Mouse (Mus musculus): ENCODE data around the gene Gm48551. TPM values are rescaled to one million over a fixed set of nuclear protein-coding genes. Genes with fewer than 3 reads are reported as not detected.

The Gm48551 gene
- polyA plus RNA-seq, 1 experiment = 3.7 TPM

DNA sequence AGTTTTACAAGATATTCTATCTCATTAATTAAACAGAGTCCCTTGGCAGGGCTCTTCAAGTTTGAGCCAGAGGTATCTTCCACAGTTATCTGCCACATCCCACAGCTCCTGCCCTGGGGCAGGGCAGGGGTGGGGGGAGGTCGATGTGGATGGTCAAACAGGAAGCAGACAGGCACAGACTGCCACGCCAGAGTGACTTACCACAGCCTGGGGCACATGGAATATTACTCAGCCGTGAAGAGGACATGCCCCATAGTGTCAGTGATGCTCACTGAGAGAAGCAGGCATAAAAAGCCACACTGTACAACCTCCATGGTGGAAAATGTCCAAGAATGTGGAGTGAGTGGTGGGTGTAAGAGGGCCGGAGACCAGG lies 39.1 kb upstream of the Gm48551 start:
- H3K4me3 ChIP-seq (replicated peaks; ENCODE audit: extremely low read depth, low read depth, low read length) = no peak overlapping the region
- 76% methylated on average over 4 of the region's 4 CpGs for WGBS
- peaks cover 11% of the 10 kb centered on the region for H3K4me1 ChIP-seq (ENCODE audit: control insufficient read depth, insufficient read depth, low read length)
- no peak for DNase-seq
- TF ChIP-seq POLR2A (IDR thresholded peaks at IDR 0.05; ENCODE audit: borderline replicate concordance, extremely low read depth, low read depth, low read length) (no peak), CTCF (IDR thresholded peaks at IDR 0.05; ENCODE audit: insufficient read depth, low read length) (no peak)

DNA sequence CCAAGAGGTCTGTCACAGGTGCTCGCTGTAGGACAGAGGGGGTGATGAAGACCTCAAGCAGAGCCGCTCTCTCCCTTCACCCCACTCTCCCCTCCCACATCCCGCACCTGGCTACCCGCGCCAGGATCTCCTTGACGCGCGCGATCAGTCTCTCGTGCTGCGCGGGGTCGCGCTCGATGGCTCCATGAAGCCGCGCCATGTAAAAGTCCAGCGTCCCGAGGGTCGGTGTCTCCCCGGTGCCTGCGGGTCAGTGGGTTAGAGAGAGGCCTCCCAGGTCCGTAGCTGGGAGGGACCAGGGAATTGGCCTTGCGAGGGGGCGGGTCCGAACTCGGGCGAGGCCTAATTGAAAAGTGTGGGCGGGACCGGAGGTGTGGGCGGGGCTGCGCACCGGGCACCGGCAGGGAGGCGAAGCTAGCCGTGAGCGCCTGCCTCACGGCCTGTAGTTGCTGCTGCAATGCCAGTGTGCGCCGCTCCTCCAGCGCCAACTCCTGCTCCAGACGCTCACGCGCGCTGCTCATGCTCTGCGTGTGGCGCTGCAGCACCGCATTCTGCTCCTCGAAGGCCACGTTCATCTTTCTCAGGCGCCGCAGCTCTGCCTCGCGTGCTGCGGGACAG lies 37.7 kb upstream of the Gm48551 start:
- peak overlapping the region; percentile 11 for H3K4me3 ChIP-seq (replicated peaks; ENCODE audit: extremely low read depth, low read depth, low read length)
- H3K4me1 ChIP-seq (ENCODE audit: control insufficient read depth, insufficient read depth, low read length) = peaks cover 11% of the 10 kb centered on the region
- TF ChIP-seq CTCF (IDR thresholded peaks at IDR 0.05; ENCODE audit: insufficient read depth, low read length) (no peak), POLR2A (IDR thresholded peaks at IDR 0.05; ENCODE audit: borderline replicate concordance, extremely low read depth, low read depth, low read length) (no peak; the same call in 1 of the 2 replicates)
- 42% methylated on average over 55 of the region's 55 CpGs for WGBS
- peak; percentile 63 for DNase-seq

DNA sequence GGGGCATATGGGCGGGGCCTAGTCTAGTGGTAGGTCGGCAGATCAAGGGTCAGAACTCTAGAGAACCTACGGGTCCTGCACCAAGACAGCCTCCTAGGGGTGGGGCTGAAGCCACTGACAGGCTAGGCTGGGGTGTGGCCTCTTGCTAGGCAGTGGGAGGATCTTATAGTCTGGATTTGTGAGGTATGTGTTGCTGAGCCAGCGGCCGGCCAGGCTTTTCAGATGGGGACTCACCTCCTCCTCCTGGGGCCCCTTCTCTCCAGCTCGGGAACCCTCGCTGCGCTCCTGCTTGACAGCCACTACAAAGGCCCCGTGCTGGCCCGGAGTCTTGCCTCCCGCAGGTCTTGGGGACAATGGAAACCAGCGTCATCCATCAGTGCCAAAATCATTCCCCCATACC lies 35.1 kb upstream of the Gm48551 start:
- peak overlapping the region; percentile 86 for H3K4me3 ChIP-seq (replicated peaks; ENCODE audit: extremely low read depth, low read depth, low read length)
- no peak for DNase-seq
- no peak for TF ChIP-seq POLR2A (IDR thresholded peaks at IDR 0.05; ENCODE audit: borderline replicate concordance, extremely low read depth, low read depth, low read length)
- no peak for TF ChIP-seq CTCF (IDR thresholded peaks at IDR 0.05; ENCODE audit: insufficient read depth, low read length)
- peaks cover 11% of the 10 kb centered on the region for H3K4me1 ChIP-seq (ENCODE audit: control insufficient read depth, insufficient read depth, low read length)
- WGBS = 10% methylated on average over 12 of the region's 12 CpGs

- WGBS = under 1% methylated on average over 29 of the region's 29 CpGs
- peak overlapping the region; percentile 86 for H3K4me3 ChIP-seq (replicated peaks; ENCODE audit: extremely low read depth, low read depth, low read length)
- TF ChIP-seq CTCF (IDR thresholded peaks at IDR 0.05; ENCODE audit: insufficient read depth, low read length) = no peak
- TF ChIP-seq POLR2A (IDR thresholded peaks at IDR 0.05; ENCODE audit: borderline replicate concordance, extremely low read depth, low read depth, low read length) = no peak
- DNase-seq = no peak
- peaks cover 11% of the 10 kb centered on the region for H3K4me1 ChIP-seq (ENCODE audit: control insufficient read depth, insufficient read depth, low read length)
These were observed 34.3 kb upstream of the Gm48551 start for GRCm38 (mm10) chr10:81349961-81350350.

- peak; percentile 46; the same call in 1 of the 2 replicates for TF ChIP-seq POLR2A (IDR thresholded peaks at IDR 0.05; ENCODE audit: borderline replicate concordance, extremely low read depth, low read depth, low read length)
- peak; percentile 79 for TF ChIP-seq CTCF (IDR thresholded peaks at IDR 0.05; ENCODE audit: insufficient read depth, low read length)
- WGBS = under 1% methylated on average over 54 of the region's 54 CpGs
- Histone ChIP-seq H3K4me1 (ENCODE audit: control insufficient read depth, insufficient read depth, low read length) (peaks cover 11% of the 10 kb centered on the region), H3K4me3 (replicated peaks; ENCODE audit: extremely low read depth, low read depth, low read length) (peak within 1 kb of the TSS; percentile 86)
- peak; percentile 98 for DNase-seq
These were observed 33.8 kb upstream of the Gm48551 start, which contains the start of gene Hmg20b for GRCm38 (mm10) chr10:81350351-81351063. Gene Hmg20b, minus strand, starts transcription at chr10:81350480.

DNA sequence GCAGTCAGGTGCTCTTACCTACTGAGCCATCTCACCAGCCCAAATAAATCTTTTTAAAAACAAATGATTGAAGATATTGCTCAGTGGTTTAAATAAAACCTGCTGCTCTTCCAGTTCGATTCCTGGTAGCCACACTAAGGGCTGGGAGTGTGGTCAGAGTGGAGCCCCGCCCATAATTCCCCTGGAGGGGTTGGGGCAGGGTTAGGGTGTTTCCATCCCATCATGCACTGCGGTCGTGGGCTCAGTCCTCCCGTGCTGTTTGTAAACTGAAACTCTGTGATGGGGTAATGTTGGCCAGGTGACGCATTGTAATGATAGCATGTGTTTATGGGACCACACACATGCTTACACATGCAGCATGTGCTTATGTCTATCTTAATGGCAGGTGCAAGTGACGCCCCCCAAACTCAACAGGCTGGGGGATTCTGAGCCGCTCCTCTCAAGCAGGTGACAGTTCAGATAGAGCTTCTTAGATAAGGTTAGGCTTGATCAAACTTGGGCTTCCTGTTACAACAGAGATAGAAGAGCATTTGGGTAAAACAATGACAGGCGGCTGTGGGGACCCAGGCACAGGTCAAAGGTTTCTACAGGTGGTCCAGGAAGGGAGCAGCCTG lies 32.5 kb upstream of the Gm48551 start:
- TF ChIP-seq POLR2A (IDR thresholded peaks at IDR 0.05; ENCODE audit: borderline replicate concordance, extremely low read depth, low read depth, low read length) (no peak), CTCF (IDR thresholded peaks at IDR 0.05; ENCODE audit: insufficient read depth, low read length) (no peak)
- WGBS = 26% methylated on average over 9 of the region's 9 CpGs
- Histone ChIP-seq H3K4me1 (ENCODE audit: control insufficient read depth, insufficient read depth, low read length) (peaks cover 11% of the 10 kb centered on the region), H3K4me3 (replicated peaks; ENCODE audit: extremely low read depth, low read depth, low read length) (no peak overlapping the region)
- DNase-seq = no peak

- TF ChIP-seq CTCF (IDR thresholded peaks at IDR 0.05; ENCODE audit: insufficient read depth, low read length) (no peak), POLR2A (IDR thresholded peaks at IDR 0.05; ENCODE audit: borderline replicate concordance, extremely low read depth, low read depth, low read length) (no peak)
- WGBS = 65% methylated on average over 9 of the region's 9 CpGs
- H3K4me1 ChIP-seq (ENCODE audit: control insufficient read depth, insufficient read depth, low read length) = peaks cover 7% of the 10 kb centered on the region; the same call in 1 of the 2 replicates
- DNase-seq = no peak
- H3K4me3 ChIP-seq (replicated peaks; ENCODE audit: extremely low read depth, low read depth, low read length) = no peak overlapping the region
These were observed 29.4 kb upstream of the Gm48551 start for GRCm38 (mm10) chr10:81354738-81355477.

DNA sequence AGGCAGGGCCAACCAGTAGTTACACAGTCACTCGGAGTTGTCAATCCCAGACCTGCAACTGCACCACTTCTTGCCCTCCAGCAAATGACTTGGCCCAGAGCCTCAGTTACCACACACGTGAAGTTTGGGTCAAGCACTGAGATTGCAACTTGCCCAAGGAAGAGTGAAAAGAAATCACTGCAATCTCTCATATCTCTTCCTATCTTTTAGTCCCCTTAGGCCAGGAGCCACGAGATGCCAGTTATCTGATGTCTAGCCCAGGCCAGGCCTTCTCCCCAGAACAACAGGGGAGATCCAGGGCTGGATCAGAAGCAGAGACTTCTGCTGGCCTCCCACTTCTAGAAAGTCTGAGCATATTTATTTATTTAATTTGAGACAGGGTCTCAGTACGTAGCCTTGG lies 28.7 kb upstream of the Gm48551 start:
- WGBS = 75% methylated on average over 4 of the region's 4 CpGs
- TF ChIP-seq POLR2A (IDR thresholded peaks at IDR 0.05; ENCODE audit: borderline replicate concordance, extremely low read depth, low read depth, low read length) (no peak), CTCF (IDR thresholded peaks at IDR 0.05; ENCODE audit: insufficient read depth, low read length) (no peak)
- H3K4me3 ChIP-seq (replicated peaks; ENCODE audit: extremely low read depth, low read depth, low read length) = no peak overlapping the region
- peaks cover 7% of the 10 kb centered on the region; the same call in 1 of the 2 replicates for H3K4me1 ChIP-seq (ENCODE audit: control insufficient read depth, insufficient read depth, low read length)
- DNase-seq = no peak

DNA sequence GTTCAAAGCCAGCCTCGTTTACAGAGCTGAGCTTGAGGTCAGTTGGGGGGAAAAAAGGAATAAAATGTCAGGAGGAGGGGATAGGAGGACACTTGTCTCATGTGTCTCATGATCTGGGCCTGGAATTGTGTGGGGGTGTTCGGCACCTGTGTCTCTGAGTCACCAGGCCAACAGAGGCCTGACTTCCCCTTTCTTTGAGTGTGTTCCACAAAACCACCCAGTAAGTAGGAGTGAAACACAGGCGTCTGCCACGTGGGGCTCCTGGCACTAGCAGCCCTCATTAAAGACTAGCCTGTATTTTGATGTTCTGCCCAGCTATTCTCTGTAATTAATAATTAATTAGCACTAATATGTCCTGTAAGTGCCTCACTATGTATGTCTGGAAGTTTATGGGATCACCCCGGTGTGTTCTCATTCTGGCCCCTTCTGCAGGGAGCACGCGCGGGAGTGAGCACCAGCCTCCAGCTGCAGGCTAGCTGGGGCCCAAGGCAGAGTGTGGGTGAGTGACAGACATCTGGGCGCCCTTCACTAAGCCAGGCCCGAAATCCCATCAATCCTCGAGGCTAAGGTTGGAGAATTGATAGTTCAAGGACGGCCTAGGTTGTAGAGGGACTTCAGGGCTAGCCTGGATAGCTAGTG lies 27.8 kb upstream of the Gm48551 start:
- Histone ChIP-seq H3K4me3 (replicated peaks; ENCODE audit: extremely low read depth, low read depth, low read length) (no peak overlapping the region), H3K4me1 (ENCODE audit: control insufficient read depth, insufficient read depth, low read length) (peaks cover 7% of the 10 kb centered on the region; the same call in 1 of the 2 replicates)
- TF ChIP-seq CTCF (IDR thresholded peaks at IDR 0.05; ENCODE audit: insufficient read depth, low read length) (no peak), POLR2A (IDR thresholded peaks at IDR 0.05; ENCODE audit: borderline replicate concordance, extremely low read depth, low read depth, low read length) (no peak)
- WGBS = 52% methylated on average over 12 of the region's 12 CpGs
- no peak for DNase-seq

Measured in lung, adult 2 months (tissue).